Mouse (Mus musculus): ENCODE data around the gene Lypd5.

- TF ChIP-seq POLR2A (IDR thresholded peaks at IDR 0.05; ENCODE audit: extremely low read depth, insufficient read depth, low read length), result no peak
- no peak for TF ChIP-seq CTCF (IDR thresholded peaks at IDR 0.05; ENCODE audit: low read depth, low read length)
Measured at GRCm38 (mm10) chr7:24390512-24390911, 41.5 kb downstream of the Lypd5 start.
